Mouse (Mus musculus) cerebellum, adult 9-11 months (tissue): ENCODE measurements around the gene Rsph9.

Experiments
- DNase-seq: peaks from one replicate; pipeline ENCODE4 v3.0.0; 2022

Gene Rsph9

GRCm38 (mm10) chr17:46143578-46144423 is at the start of gene Rsph9:
Gene Rsph9 (minus strand): TSS chr17:46144216.
- DNase-seq, result no peak

DNA sequence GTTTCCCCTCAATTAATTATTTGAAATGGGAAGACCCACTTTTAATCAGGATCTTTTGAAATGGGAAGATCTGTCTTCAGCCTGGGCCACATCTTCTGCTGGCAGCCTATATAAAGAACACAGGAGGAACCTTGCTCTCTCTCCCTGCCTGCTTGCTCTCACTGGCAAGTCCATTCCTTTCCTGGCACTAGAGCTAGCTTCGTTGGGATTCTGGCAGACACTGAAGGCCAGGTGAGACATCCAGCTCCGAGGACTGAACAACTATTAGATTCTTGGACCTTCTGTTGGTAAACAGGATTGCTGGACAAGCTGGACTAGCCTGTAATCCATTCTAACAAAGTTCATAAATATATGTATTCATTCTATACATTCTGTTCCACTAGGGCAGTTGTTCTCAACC is 44.8 kb upstream of the Rsph9 start:
- no peak for DNase-seq

- no peak for DNase-seq
Measured at GRCm38 (mm10) chr17:46182273-46182672, 38.3 kb upstream of the Rsph9 start.

- DNase-seq, result no peak
Measured at GRCm38 (mm10) chr17:46170538-46170937, 26.5 kb upstream of the Rsph9 start.

DNA sequence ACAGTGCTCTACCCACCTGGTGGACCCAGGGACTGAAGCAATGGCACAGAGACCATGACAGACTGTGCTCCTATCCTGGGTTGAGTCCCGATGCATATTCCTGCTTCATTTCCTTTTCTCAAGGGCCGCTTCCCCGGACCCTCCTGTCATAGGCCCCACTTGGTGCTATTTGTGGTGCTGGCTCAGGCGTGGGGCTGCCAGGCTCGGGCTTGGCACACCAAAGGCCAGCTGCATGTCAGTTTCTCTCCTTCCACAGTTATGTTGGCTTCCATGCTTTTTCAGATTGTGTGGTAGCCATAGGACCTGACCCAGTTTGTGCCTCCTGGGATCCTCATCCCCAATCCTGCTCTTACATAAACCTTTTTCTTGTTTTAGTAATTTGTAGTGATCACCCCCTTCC is 24.8 kb upstream of the Rsph9 start:
- DNase-seq, result no peak

- peak; percentile 33 for DNase-seq
Measured at GRCm38 (mm10) chr17:46168318-46168717, 24.3 kb upstream of the Rsph9 start.

- DNase-seq, result no peak
Measured at GRCm38 (mm10) chr17:46167014-46167413, 23.0 kb upstream of the Rsph9 start.

GRCm38 (mm10) chr17:46166270-46166669 is 22.3 kb upstream of the Rsph9 start:
- DNase-seq, result no peak

GRCm38 (mm10) chr17:46165460-46165859 is 21.4 kb upstream of the Rsph9 start:
- peak; percentile 25 for DNase-seq

DNA sequence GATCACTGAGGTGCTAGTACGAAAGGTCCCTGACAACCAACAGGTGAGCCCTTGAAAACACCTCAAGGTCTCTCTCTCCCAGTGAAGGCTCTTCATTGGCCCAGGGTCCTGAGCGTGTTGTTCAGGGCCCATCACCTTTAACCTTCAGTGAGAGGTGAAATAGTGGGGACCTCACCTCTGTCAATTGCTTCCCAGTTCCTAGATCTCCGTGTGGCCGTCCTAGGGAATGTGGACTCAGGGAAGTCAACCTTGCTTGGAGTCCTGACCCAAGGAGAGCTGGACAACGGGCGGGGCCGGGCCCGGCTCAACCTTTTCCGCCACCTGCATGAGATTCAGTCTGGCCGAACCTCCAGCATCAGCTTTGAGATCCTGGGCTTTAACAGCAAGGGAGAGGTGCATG is 20.8 kb upstream of the Rsph9 start:
- no peak for DNase-seq

DNA sequence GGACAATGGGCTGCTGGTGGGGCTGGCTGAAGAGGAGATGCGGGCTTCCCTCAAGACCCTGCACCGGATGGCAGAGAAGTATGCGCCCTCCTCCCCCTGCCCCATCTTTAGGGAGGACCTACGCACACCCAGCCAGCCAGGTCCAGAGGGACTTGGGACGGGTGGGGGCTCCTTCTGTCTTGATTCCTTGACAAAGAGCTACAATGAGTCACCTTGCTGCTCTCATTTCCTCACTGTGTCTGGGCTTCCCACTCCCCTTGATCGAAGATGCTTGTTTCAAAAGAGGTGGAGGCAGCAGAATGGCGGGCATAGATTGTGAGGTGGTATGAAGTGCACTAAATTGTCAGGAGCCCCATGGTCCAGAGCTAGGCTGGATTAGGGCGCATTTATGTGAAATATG is 20.3 kb upstream of the Rsph9 start:
- DNase-seq, result no peak

GRCm38 (mm10) chr17:46162951-46163421 is 19.0 kb upstream of the Rsph9 start:
- peak; percentile 63 for DNase-seq

DNA sequence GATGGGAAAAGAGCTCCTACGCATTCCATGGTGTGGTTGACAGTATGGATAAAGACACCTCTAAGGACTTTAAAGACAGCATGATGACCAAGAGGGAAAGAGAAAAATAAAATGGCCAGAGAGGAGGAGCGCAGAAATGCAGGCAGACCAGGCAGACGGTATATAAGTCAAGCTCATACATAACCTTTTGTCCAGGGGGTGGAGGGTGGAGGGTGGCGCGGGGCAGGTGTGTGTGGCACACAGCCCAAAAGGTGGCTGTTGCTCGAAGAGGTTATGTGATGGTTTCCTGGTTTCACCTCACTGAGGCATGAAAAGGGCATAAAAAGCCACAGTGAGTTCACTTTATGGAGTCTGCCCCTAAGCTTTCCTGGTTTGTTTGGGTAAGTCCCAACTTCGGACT is 18.5 kb upstream of the Rsph9 start:
- no peak for DNase-seq

DNA sequence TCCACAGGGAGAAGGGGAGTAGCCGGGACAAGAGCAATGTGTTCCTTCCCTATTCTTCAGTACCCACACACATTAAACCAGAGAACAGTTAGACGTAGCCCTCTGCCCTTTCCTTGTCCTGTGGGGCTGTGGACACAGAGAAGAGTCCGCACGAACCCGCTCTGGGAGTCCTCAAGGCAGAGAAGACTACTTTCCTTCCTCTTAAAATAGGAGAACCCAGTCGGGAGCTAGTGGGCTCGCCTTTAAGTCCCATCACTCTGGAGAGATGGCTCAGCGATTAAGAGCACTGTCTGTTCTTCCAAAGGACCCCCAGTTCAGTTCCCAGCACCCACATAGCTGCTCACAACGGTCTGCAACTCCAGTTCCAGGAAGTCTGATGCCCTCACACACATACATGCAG is 17.7 kb upstream of the Rsph9 start:
- peak; percentile 49 for DNase-seq

- no peak for DNase-seq
Measured at GRCm38 (mm10) chr17:46161179-46161578, 17.2 kb upstream of the Rsph9 start.

GRCm38 (mm10) chr17:46160686-46161085 is 16.7 kb upstream of the Rsph9 start, which contains the start of gene Gtpbp2:
Gene Gtpbp2 (plus strand): TSS chr17:46161032.
- DNase-seq, result peak; percentile 99

- DNase-seq, result peak; percentile 86
Measured at GRCm38 (mm10) chr17:46160090-46160662, 16.2 kb upstream of the Rsph9 start.

DNA sequence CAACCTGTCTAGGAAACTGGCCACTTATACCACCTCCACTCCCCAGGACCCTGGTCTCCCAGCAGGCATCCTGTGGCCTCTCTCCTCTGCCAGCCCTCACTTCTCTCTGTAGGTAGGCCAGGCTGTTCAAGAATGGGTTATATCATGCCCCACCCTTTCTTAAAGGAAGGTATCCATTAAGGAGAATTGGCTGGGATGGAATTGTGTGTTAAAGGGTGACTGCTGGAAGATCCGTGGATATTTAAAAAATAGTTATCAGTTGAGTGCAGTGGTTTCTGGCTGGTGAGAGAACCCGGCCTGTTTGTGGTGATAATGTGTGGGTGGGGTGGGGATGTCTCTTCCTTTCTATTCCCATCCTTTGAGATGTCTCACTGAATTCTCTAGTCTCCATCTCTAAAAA is 15.2 kb upstream of the Rsph9 start:
- peak; percentile 56 for DNase-seq

DNA sequence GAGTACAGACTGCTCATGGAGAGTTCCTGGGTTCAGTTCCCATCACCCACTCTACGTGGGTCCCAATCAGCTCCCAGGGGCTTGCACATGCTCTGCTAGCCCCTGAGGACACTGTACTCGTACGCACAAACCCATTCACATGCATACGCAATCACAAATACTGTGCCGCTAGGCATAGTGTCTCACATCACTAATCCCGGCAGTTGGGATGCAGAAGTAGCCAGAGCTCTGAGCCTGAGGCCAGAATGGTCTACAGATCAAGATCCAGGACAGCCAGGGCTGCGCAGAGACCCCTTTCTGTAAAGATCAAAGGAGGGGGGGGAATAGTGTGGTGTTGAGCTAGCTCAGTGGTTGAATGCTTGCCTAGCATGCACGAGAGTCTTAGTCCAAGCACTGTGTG is 13.1 kb upstream of the Rsph9 start:
- no peak for DNase-seq

DNA sequence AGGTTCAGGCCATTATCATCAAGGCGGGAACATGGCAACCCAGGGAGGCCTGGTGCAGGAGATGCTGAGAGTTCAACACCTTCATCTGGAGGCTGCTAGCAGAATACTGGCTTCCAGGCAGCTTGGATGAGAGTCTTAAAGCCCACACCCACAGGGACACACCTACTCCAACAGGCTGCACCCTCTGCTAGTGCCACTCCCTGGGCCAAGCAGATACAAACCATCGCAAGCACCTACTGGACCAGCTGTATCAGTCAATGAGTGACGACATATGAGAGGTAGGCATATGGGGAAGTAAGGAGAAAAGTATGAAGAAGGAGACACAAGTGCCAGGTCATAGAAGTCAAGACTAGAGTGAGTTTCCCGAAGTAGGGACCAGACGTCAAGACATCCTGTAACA is 12.7 kb upstream of the Rsph9 start:
- DNase-seq, result no peak

GRCm38 (mm10) chr17:46154336-46154735 is 10.3 kb upstream of the Rsph9 start:
- DNase-seq, result no peak

DNA sequence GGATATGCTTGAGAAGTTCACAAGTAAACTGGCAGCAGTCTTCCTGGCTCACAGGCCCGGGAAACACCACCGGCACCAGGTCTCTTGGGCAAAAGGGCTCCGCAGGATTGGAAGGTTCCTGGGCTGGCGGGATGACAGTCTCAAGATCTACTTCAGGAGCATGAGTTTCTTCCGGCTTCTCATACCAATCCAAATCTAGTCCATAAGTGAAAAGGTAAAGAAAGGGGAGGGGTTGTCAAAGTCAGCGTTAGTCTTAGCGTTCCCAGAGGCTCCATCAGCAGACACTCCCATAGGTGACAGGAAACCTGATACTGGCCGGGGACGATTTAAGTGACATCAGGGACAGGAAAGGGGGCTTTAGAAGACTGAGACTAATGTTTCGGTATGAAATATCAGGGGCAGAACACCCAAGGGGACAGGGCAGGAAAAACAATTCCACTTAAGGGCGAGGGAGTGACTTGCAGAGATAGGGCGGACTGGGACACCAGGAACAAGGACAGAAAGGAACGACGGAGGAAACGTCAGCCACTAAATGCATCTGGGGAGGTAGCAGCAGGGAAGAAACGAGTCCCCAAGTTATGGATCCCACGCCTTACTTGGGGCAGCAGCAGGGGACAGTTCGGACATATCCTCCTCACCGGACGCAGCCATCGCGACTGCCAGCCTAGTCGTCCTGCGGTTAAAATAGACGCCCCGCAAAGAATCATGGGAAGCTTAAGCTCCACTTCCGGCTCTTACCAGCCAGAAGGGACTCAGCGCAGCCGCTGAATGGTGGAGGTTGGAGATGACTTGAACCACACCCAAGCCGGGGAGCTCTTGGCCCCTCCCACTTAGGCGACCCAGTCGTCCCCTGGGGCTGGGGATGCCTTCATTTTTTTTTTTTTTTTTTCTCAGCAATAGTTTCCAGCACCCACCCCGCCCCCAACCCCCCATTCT is 9.1 kb upstream of the Rsph9 start, which contains the start of gene Mad2l1bp:
TSS of gene Mad2l1bp (minus strand) at position 707 of the 936 bp plus-strand sequence.
- peak; percentile 89 for DNase-seq

- no peak for DNase-seq
Measured at GRCm38 (mm10) chr17:46139872-46140271, 4.1 kb downstream of the Rsph9 start.
